Mouse (Mus musculus) urinary bladder, adult 2 months (tissue): ENCODE data around the gene Cnot6. TPM values are rescaled to one million over a fixed set of nuclear protein-coding genes. Genes with fewer than 3 reads are reported as not detected.

Experiments
- DNase-seq: peaks from one replicate; pipeline ENCODE4 v3.0.0; 2022; ENCODE audit warnings: low spot score
- polyA plus RNA-seq: library from polyadenylated mRNA; depleted of rRNA; stranded (reverse); fragments of >200 nt; gene quantifications from 2 replicates; pipeline ENCODE4 v1.2.3, GENCODE M21; 2012; rRNA removed

Cnot6 gene
- polyA plus RNA-seq, 1 experiment: 29.9 TPM

- peak; percentile 12 for DNase-seq
These were observed 57.9 kb downstream of the Cnot6 start for GRCm38 (mm10) chr11:49654651-49655050.

GRCm38 (mm10) chr11:49653079-49653408, 59.5 kb downstream of the Cnot6 start:
- DNase-seq: peak; percentile 15

GRCm38 (mm10) chr11:49652401-49653078, 60.0 kb downstream of the Cnot6 start:
- peak; percentile 71 for DNase-seq

GRCm38 (mm10) chr11:49651762-49652322, 60.7 kb downstream of the Cnot6 start:
- peak; percentile 2 for DNase-seq

GRCm38 (mm10) chr11:49650994-49651761, 61.3 kb downstream of the Cnot6 start:
- DNase-seq: peak; percentile 17

GRCm38 (mm10) chr11:49650113-49650993, 62.2 kb downstream of the Cnot6 start:
- peak; percentile 16 for DNase-seq

- no peak for DNase-seq
These were observed 66.8 kb downstream of the Cnot6 start for GRCm38 (mm10) chr11:49645677-49646076.

- DNase-seq: no peak
These were observed 76.1 kb downstream of the Cnot6 start for GRCm38 (mm10) chr11:49636449-49636848.

GRCm38 (mm10) chr11:49635671-49636070, 76.9 kb downstream of the Cnot6 start:
- DNase-seq: no peak

GRCm38 (mm10) chr11:49634101-49634500, 78.4 kb downstream of the Cnot6 start:
- DNase-seq: no peak

- no peak for DNase-seq
These were observed 80.3 kb downstream of the Cnot6 start for GRCm38 (mm10) chr11:49632256-49632655.

GRCm38 (mm10) chr11:49631154-49631553, 81.4 kb downstream of the Cnot6 start:
- DNase-seq: no peak

GRCm38 (mm10) chr11:49626748-49627147, 85.8 kb downstream of the Cnot6 start:
- no peak for DNase-seq

- no peak for DNase-seq
These were observed 86.7 kb downstream of the Cnot6 start for GRCm38 (mm10) chr11:49625863-49626262.

- DNase-seq: no peak
These were observed 88.4 kb downstream of the Cnot6 start for GRCm38 (mm10) chr11:49624156-49624555.

- DNase-seq: no peak
These were observed 90.6 kb downstream of the Cnot6 start for GRCm38 (mm10) chr11:49621953-49622352.

Other genes with a start within 250 kb of the Cnot6 start
- not detected in 2 replicates for gene Olfr1386, start 247.7 kb downstream of the Cnot6 start, polyA plus RNA-seq
- gene Olfr1385, start 223.7 kb downstream of the Cnot6 start, polyA plus RNA-seq: not detected in 2 replicates
- not detected in 2 replicates for gene Olfr1384, start 206.0 kb downstream of the Cnot6 start, polyA plus RNA-seq
- gene Olfr1383, start 193.1 kb downstream of the Cnot6 start, polyA plus RNA-seq: not detected in 2 replicates
- not detected in 2 replicates for gene Olfr1382, start 184.5 kb downstream of the Cnot6 start, polyA plus RNA-seq
- gene Olfr1381, start 169.3 kb downstream of the Cnot6 start, polyA plus RNA-seq: not detected in 2 replicates
- gene Olfr1380, start 155.8 kb downstream of the Cnot6 start, polyA plus RNA-seq: not detected in 2 replicates
- 4.2 and 6.3 TPM in 2 replicates for gene Flt4, start 103.5 kb downstream of the Cnot6 start, polyA plus RNA-seq
- gene Scgb3a1, start 49.1 kb downstream of the Cnot6 start, polyA plus RNA-seq: 0.19 and 0.26 TPM in 2 replicates
- 11.3 and 13.6 TPM in 2 replicates for gene Gfpt2, start 81.5 kb upstream of the Cnot6 start, polyA plus RNA-seq
- 36.5 and 37.6 TPM in 2 replicates for gene Mapk9, start 134.0 kb upstream of the Cnot6 start, polyA plus RNA-seq
- gene Rasgef1c, start 189.1 kb upstream of the Cnot6 start, polyA plus RNA-seq: 2.0 and 2.5 TPM in 2 replicates